Mouse (Mus musculus): Measurements from ENCODE around the gene Fryl. TPM values are rescaled to one million over a fixed set of nuclear protein-coding genes. Genes with fewer than 3 reads are reported as not detected.

Fryl gene
- total RNA-seq, 1 experiment from 2014 or later: 52.3 TPM

- DNase-seq: peak; percentile 67
Observed at GRCm38 (mm10) chr5:73255321-73256251, 833 bp downstream of the Fryl start.

- no peak for DNase-seq
Observed at GRCm38 (mm10) chr5:73254660-73255059, 1.8 kb downstream of the Fryl start.

DNA sequence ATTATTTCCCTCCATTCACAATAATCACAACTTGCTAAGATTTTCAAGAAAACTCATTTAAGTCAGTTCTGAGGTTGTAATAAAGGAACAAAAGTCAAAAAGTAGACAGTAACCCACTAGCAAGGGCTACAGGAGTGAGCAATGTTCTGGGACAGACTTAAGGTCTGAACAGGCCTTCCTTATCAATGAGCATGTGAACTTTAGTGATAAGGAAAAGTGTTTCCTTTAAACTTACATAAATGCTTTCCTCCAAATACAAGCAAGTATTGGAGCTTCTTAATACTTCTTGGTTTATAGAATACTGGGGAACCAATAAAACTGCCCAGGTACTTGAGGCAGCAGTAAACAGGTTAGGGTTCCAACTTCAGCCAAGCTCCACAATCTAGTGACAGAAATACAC, 3.7 kb downstream of the Fryl start:
- DNase-seq: no peak

- DNase-seq: no peak
Observed at GRCm38 (mm10) chr5:73249341-73249740, 7.1 kb downstream of the Fryl start.

DNA sequence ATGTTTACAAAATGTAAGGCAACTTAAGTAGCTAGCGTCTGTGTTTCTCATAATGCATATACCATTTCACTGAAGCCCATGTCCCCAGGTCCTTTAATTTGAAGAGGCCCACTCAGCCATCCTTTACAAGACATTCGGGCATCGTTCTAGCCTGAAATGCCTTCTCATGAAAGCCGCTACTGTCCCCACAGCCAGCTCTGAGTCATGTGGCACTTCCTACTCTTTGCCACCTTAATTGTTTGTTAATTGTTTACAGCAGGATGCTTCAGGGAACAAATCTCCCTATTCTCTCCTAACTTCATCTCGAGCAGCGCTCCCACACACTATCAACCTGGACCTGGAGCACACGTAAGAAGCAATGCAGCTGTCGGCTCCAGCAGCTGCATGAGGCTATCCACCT, 8.2 kb downstream of the Fryl start:
- DNase-seq: no peak

DNA sequence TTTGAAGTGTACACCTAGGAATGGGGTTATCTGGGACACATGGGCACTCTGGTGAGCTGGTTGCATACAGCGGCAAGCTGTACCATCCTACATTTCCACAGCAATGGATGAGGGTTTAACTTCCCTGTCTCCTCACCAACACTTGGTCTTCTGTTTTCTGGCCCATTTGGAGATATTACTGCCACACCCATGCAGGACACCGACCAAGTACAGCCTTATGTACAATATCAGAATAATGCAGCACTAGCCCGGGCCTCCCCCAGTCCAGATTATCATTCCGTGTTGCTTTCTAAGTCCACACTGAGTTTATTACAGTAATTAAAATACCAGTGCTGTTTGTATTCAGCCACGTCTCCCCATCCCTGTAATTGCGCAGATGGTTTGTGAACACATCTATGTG, 10.0 kb downstream of the Fryl start:
- DNase-seq: no peak

DNA sequence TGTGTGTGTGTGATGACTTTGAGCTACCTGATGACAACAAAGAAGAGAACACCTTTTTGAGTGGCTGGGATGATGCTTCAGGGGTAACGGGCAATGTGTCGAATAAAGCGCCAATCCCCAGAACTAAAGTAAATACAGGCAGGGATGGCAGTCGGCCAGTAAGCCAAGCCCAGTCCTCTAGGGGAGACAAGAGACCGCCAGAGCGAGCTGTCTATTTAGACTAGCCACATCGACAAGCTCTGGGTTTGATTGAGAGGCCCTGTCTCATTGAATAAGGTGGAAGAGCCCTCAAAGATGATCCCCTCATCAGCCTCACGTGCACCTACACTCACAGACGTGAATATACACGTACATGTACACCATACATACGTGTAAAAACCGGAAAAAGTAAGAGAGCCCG, 12.0 kb downstream of the Fryl start:
- no peak for DNase-seq

DNA sequence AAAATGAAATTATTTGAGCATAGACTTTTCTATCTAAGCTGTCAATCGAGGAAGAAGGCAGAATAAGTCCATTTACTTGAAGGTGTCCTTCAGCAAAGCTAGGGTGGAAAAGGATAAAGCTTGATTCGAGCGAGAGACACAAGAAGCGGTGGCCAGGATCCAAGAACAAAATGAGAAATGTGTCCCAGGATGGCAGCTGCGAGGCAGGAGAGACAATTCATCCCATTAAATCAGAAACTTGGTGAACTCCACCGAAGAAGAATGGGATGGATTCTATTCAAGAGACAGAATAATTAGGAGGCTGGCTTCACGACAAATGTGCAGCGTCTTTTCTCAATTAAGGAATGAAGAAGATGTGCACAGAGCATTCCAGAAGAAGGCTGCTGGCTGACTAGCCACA, 14.5 kb downstream of the Fryl start:
- no peak for DNase-seq

DNA sequence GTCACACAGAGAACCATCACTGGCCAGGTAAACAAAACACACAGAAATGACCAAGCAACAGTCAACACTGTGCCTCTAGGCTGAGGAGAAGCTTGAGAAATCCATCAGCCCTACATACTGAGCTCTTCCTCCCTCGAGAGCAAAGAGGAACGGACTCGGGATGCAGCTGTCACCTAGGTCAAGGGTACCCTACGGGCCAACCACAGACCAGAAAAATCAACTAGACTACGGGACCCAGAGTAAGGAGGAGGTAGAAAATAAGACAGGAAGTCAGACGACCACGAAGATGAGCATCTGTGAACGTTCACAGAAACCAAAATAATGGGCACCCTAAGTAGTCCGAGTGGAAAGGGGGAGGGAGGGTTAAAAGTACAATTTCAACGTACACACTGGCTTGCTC, 15.1 kb downstream of the Fryl start:
- no peak for DNase-seq

DNA sequence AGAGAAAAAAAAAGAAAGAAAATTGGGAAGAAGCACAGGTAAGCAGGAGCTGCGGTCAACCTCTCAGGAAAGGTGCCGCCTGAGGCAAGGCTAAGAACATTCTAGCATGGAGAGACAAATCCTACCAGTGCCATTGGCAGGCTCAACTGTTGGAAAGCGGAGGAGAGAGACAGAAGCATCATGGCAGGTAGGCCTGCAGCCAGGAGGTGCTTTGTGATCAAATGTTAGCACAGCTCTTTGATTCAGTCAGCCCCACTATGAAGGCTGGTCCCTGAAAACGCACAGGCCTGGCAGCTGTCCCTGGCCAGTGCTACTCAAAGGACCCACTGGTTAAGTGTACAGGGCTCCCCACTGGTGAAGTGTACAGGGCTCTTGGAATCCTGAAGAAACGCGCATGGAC, 16.0 kb downstream of the Fryl start:
- DNase-seq: no peak

DNA sequence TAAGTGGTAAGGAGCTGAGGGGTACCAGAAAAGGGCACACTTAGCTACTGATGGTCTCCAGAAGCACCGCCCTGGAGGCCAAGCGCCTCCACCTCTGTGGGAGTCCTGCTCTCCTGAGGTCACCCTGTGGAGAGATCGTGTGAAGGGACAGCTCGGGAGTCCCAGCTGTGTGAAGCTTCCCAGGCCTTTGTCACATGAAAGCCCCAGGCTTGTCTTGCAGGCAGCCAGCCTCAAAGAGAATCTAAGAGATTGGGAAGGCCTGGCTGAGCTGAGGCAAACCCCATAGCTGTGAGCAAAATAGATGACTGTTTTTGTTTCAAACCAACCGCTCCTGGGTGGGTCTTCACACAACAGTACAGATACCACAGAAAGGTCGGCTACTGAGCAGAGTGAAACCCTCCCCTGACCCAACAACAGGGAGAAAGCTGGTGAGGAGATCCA, 19.5 kb downstream of the Fryl start:
- no peak for DNase-seq

DNA sequence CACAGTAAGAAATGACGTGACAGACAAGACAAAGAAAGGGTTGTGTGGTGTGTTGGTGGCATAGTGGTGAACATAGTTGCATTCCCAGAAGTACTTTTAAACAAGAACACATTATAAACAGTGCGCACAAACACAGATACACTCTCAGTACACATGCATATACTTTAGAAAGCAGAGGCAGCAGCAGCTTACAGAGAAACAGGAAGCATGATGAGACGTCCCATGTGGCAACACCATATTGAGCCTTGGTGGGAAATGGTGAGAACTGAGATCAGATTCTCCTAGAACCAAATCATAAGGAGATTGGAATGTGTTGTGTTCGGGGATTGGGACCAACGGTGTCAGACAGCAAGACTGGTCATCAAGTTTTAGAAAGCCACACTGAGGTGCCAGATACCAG, 21.2 kb downstream of the Fryl start:
- no peak for DNase-seq

- DNase-seq: peak; percentile 20
Observed at GRCm38 (mm10) chr5:73233018-73233881, 23.2 kb downstream of the Fryl start.

GRCm38 (mm10) chr5:73232267-73232666, 24.2 kb downstream of the Fryl start:
- DNase-seq: no peak

- no peak for DNase-seq
Observed at GRCm38 (mm10) chr5:73231835-73232234, 24.6 kb downstream of the Fryl start.

DNA sequence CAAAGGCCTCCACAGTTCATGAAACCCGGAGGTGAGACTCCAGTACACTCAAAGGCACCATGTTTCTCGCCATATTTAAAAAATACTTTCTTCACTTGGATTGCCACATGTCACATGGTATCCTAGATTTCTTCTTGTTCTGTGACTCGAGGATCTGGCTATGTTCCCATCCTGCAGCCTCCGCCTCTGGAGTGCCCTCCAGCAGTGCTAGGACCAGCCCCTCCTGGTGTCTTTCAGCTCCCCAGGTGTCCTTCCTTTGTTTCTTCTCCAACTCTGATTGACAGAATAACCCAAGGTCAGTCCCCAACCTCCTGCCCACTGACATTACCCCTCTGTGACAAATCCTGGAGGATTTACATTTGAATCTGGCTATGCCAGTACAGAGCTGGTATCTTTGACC, 26.2 kb downstream of the Fryl start:
- DNase-seq: no peak

GRCm38 (mm10) chr5:73229467-73229866, 27.0 kb downstream of the Fryl start:
- no peak for DNase-seq

DNA sequence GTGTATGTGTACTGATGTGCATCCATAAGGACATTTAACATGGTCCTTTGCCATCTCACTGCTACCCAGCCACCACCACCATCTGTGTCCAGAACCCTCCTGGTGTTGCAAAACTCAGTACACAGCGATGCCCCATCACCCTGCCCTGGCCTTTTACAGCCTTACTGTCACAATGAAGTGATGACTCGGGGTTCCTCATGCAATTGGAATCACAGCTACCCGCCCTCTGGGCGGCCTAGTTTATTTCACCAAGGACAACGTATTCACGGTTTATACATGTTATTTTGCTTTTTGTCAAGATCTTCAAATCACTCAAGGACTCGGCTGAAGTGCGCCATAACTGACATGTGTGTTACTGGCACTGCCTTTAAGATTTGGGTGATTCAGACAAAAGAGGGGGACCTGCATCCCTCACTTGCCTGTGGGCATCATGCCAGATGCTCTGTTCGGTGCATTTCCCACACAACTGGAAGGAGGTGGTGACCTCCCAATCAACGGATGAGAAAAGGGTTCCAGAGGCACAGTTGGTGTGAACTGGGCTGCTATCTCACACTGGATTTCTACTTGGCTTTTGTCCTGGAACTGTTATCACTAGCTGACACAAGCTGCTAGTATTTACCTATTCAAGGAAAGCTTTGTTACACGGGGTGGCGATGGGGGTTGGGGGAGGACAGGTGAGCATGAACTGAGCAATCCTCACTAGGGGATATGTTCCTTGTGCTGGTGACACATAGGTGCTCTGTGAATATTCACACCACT, 27.9 kb downstream of the Fryl start:
- DNase-seq: no peak

DNA sequence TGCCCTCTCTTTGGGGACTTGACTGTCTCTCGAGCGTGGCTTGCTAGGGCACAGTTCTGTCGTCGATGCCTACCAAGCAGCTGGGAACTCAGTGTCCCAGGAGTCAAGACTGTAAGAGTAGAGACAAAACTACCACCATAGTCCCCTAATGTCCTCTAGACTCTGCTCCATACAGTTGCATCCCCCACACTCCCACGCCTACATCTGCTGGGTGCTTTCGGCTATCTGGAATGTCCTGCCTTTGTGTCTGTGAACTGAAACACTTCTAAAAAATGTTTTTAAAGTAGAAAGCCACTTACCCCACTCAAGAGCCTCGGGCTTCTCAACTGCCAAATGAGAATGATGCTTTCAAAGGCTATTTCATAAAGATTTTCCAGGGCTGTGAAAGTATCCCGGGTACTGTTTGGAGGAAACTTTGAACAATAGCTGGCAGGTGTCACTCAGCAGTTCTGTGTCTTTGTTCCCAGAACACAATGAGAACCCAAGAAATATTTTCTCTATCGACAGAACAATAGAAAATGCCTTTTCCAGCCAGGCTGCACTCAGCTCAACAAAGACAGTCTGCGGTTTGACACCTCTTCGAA, 28.8 kb downstream of the Fryl start:
- no peak for DNase-seq

DNA sequence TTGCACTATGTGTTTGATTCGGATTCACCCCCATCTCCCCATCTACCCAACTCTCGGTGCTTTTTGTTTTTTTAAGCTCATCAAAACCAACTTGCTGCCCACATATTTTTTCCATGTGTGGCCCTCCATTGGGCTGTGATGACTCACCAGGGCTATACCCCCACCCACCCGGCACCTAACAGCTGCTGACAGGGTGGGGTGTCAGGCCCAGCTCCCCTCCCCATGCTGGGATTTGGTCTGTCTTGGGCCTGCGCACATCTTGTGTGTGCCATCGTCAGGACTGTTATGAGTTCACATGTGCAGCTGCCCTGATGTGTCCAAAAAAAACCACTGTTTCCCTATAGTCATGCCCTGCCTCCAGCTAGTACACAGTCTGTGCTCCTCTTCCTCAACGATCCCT, 33.4 kb downstream of the Fryl start:
- no peak for DNase-seq

DNA sequence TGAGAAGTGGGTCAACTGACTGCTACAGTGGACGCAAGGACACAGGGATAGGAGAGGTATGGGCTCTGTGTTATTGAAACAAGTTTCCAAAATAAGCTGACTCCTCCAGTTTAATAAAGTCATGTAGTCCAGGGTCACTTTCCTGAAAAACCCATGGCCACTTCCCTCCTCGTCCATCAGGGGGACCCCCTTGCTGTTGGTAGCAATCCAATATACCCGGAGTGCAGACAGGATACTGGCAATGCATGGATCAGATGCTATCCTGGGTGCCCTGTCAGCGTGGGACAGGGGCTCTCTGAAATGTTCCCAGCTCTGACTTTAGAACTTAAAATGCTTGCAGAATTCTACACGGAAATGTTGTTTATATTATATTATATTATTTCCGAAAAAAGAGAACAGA, 34.0 kb downstream of the Fryl start:
- DNase-seq: no peak

DNA sequence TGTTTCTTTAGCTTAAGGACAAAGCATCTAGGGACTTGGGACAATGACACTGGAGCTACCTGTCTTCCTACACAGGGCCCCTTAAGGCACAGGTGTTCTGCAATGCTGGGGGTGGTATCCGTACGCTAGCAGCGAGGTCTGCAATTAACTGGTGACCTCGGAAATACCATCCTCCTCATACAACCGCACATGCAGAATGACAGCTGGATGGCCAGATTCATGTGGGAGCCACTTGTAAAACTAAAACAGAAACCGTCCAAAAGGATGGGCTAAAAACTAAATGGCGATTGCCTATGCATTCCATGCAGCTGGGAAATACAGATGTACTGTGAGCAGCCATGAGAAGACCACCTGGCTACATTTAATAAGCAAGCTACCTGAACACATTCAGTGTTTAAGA, 34.6 kb downstream of the Fryl start:
- DNase-seq: no peak
